Mouse (Mus musculus): ENCODE data around the gene Asic2.

Asic2 gene

DNA sequence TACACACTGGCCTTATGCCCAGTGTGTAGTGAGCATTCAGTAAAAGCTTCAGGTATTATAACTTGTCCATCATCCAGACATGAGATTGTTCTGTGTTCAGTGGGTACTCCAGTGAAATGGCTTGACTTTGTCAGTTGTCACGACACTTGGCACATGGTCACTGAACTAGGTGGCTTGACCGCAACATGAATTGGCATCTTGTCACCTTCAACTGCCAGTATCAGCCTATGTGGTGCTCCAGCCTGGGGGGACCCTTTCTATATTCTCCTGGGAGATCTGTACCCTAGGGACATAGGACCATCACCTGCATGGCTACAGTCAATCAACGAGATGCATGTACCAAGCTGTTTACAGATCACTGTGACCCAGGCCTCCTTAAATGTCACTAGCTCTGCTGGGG lies 910.8 kb downstream of the Asic2 start:
- intact Hi-C loops (cut with DNase I) = no loop called here

DNA sequence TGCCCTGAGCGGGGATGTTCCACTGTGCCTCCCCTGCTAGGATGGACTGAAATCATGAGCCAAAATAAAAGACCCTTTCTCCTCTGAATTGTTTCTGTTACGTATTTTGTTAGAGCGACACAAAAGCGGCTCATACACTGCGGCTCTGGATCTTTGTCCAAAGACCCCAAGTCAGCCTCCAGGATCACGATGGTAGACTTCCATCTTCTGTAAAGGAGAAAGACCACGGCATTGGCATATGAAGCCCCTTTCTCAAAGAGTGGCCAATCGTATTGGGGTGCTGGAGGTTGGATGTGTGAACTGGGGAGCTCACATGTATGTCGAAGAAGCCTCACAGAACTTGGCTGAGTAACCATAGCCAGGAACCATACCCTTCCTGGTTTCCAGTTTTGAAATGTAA lies 911.5 kb downstream of the Asic2 start:
- intact Hi-C loops (cut with DNase I) = no loop called here

DNA sequence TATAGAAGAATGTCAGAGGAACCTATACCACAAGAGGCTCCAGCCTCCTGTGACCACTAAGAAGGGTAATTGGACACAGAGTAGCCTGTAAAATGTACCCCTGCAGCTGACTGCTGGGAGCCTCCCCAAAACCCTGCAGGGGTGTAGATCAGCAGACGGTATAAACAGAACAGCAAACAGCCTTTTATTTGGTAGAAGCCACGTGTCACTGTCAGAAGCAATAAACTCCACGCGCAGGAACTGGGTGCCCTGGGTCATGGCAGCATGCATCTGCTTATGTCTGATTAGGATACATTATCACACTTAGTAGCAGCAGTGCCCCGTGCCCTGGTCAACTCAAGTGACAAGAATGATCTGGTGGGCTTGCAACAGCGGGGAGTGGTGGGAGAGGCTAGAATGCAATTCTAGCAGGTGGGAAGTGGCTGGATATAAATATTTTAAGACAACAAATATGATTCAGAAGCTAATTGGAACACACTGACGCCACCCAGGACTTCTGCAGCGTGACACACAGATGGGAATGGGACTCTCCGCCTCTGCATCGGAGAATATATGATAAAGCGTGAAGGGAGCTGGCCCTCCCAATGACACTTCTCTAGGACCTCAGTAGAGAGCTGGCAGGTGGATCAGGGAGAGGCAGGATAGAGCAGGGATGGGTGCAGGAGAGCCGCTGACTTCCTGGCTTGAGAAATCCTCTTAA lies 912.7 kb downstream of the Asic2 start:
- intact Hi-C loops (cut with DNase I) = no loop called here

DNA sequence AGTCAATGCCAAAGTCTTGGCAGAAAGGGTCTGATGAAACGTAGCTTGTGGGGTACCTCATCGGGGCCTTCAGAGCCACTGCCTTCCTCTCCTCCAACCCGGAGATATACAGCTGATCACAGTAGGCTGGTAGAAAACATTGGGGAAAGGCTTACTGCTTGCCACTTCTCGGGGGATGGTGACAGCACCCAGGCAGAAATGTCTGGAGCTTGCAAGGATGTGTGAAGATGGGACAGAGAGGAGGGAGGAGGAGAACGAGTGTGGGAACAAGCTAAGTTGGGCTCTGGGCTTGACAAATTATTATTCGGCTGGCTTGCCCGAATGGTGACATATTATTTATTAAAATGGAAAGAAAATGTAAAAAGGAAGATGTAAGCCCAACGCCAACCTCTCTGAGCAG lies 914.4 kb downstream of the Asic2 start:
- intact Hi-C loops (cut with DNase I) = no loop called here

GRCm38 (mm10) chr11:81041671-81042070 lies 926.6 kb downstream of the Asic2 start:
- intact Hi-C loops (cut with DNase I) = no loop called here

DNA sequence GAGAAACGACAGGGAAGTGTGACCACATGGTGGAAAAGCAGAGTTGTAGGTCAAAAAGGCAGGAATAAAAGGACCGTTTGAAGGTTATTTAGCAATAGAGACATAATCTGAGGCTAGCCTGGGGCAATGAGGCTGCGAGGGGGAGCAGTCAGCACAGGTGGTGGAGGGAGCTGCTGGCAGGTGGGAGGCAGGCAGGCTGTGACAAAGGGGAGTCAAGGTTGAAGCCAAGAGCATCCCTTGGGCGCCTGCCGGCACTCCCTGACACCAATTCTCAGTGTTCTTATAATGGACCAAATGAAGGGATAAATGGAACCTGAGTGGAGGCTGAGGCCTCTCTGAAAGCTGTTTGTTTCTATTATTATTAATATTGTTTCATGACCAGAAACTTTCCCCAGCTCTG lies 928.3 kb downstream of the Asic2 start:
- intact Hi-C loops (cut with DNase I) = no loop called here

- intact Hi-C loops (cut with DNase I) = no loop called here
Measured at GRCm38 (mm10) chr11:81032151-81032550, 936.1 kb downstream of the Asic2 start.

DNA sequence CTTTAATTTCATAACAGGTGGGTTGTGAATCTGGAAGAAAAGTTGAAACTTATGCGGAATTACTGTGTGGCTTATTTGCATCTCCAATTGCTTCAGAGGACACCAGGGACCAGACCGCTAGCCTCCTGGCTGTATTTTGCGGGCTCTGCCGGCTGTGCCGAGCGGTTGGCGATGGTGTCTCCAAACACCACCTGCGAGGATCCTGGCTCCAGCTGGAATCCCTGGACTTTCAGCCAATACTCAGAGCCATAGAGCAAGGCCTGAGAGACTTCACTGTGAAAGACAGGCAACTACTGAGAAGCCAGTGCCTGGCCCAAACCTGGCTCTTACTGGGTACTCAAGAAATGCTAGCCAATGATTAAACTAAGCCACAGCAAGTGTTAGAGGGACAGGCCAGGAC lies 953.5 kb downstream of the Asic2 start:
- intact Hi-C loops (cut with DNase I) = no loop called here

DNA sequence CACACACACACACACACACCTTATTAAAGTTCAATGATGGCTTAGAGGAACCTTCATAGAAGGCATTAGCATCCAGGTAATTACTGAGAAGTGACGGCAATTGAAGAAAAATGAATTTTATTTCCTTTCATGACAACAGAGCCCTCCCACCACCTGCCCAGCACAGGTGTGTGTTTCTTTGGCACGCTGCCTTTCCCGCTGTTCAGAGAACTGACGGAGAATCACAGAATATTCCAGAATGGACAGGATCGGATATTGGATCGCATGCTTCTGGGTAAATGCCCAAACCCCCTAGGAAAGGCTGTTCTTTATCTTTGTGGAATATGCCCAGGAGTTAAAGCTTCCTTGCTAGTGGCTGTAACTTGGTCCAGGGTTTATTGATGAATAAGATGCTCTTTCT lies 954.8 kb downstream of the Asic2 start:
- intact Hi-C loops (cut with DNase I) = no loop called here

DNA sequence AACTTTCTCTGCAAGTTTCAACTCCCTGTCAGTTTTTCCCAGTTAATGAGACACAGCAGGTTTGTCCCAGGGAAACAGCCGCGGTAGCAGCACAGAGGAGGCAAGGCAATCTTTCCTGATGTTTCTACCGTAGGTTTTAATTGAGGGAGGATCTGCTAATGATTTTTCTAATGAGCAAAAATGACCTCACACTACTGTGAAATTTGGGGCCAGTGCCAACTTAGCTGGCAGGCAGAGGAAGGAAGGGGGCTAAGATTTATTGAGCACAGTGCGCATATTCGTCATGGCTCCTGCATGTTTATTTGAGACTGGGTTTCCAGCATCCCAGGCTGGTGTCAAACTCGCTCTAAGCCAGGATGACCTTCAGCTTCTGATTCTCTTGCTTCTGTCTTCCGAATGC lies 957.5 kb downstream of the Asic2 start:
- intact Hi-C loops (cut with DNase I) = no loop called here

- intact Hi-C loops (cut with DNase I) = no loop called here
Measured at GRCm38 (mm10) chr11:81009366-81009765, 958.9 kb downstream of the Asic2 start.

DNA sequence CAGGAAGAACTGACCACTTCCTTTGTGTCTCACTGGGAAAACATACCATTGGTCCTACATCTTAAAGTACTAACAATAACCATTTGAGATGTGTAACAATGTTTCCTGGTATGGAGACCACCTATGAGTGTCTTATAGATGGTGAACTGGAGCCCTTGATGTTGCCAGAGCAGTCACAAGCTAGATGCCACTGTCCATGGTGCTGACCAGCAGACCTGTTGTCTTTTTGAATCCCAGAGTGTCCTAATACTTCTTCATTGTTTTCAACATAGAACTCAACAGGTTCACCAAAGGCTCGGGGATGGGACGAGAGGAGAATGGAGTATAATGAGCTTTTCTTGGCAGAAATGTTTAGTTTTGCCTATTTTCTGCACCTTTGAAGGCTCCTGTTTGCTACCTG lies 962.4 kb downstream of the Asic2 start:
- intact Hi-C loops (cut with DNase I) = no loop called here

DNA sequence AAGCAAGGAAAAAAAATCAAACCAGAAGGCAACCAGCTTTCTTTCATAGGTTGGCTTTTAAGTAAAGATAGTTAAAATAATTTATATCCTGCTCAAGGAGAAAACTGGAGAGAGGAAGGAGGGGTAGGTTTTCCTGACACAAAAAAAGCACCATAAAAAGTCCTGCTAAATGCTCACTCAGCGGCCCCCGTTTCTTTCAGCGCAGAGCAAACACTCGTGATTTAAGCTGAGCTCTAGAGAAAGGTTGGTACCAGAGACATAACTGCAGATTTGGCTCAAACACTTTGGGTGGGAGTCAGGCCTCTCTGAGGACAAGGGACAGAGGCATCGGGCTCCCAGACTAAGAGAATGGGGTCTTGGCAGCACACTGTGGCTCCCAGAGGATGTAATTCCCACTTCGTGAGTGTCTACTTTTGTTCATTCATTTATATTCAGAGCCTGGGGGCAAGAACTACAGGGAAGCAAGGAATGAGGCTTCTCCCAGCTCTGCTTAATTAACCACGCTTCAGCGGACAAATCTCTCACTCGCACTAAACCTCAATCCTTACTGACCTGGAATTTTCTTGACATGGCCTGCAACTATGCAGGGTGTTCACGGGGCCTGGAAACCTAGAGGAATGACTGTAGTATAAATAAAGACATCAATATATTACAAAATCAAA lies 965.4 kb downstream of the Asic2 start:
- intact Hi-C loops (cut with DNase I) = no loop called here

GRCm38 (mm10) chr11:80995621-80996020 lies 972.6 kb downstream of the Asic2 start:
- intact Hi-C loops (cut with DNase I) = no loop called here

DNA sequence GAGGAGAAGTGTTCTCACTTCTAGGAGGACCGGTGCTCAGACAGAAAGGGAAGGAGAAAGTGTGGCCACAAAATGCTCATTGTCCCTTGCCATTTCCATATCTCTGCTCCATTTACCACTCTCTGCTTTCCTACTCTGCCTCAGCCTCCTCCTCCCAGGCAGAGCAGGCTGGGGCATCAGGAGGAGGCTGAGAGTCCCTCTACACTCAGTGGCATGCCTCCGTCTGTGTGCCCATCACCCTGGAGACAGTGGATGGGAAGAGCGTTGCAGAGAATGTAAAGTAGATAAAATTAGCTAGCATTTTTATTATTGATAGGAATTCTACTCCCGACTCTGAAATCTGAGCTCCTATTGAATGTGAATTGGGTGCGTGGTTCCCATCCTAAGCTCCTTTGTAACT lies 984.7 kb downstream of the Asic2 start:
- intact Hi-C loops (cut with DNase I) = no loop called here

- intact Hi-C loops (cut with DNase I) = no loop called here
Measured at GRCm38 (mm10) chr11:80976239-80976855, 991.9 kb downstream of the Asic2 start.

GRCm38 (mm10) chr11:80974616-80975015 lies 993.6 kb downstream of the Asic2 start:
- intact Hi-C loops (cut with DNase I) = no loop called here

GRCm38 (mm10) chr11:80973976-80974375 lies 994.3 kb downstream of the Asic2 start:
- intact Hi-C loops (cut with DNase I) = no loop called here

GRCm38 (mm10) chr11:80973273-80973672 lies 995.0 kb downstream of the Asic2 start:
- intact Hi-C loops (cut with DNase I) = no loop called here

- intact Hi-C loops (cut with DNase I) = no loop called here
Measured at GRCm38 (mm10) chr11:80967544-80967943, 1000.7 kb downstream of the Asic2 start.

DNA sequence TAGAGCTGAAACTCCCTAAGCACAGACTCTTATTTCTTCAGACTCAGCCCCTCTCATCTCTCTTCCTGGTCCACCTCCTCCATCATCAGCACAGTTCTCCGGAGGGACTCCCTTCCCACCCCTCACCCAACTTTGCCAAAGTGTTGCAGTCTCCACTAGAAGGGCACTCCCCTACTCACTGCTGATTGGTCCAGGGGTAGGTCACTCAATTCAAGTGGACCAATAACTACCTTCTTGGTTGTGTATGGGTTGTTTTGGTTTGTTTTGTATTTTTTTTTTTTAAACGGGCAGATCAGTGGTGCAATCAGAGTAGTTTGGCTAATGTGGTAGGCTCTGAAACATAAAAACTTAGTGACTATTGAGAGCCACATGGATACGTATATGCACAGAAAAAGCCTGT lies 1002.2 kb downstream of the Asic2 start:
- intact Hi-C loops (cut with DNase I) = no loop called here

GRCm38 (mm10) chr11:80961326-80961725 lies 1006.9 kb downstream of the Asic2 start:
- intact Hi-C loops (cut with DNase I) = no loop called here

All from adrenal gland (tissue).